Mouse (Mus musculus) embryo, embryonic 10 days (tissue): ENCODE results near the gene Itln1.
A peak's percentile ranks its signal among the peaks of the same experiment; 100 is the strongest.

ENCODE experiments used
- DNase-seq: peaks from one replicate; pipeline ENCODE4 v3.0.0-alpha.2; 2015; ENCODE audit warnings: low spot score

Itln1 gene

DNA sequence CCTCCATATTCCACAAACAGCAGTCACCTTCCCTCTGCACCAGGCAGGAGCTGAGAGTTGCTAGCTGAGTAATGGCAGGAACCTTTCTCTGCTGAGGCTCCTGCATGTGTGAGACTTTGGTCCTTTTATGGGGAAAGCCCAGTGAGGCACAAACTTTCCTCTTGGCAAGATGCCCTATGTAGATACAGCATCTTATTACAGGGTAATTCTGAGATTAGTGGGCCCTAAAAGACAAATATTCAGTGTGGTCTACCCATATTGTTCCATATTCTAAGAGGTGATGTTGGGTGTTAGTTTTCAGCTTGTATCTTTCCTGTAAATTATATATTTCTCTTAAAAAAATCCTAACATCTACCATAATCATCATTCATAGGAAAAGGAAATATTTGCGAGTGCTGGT is at the start of gene Itln1:
Itln1 (minus strand) TSS at position 101 of the 400 bp plus-strand sequence.
- DNase-seq: no peak

DNA sequence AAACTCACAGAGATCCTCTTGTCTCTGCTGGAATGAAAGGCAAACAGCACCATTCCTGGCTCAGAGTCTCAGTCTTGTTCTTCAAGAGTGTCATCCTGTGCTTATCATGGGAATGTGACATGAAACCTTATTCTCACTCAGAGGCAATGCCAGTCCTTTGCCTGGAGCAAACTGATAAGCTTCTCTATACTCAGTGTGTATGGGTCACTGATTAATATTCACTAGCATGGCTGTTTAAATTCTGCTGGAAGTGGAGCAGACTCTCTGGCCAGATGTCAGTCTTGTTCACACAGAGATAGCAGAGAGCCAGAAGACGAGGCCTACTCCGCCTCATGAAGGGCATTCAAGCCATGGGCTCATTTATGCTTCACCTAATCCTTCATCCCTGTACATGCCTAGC is 49.5 kb upstream of the Itln1 start:
- no peak for DNase-seq

DNA sequence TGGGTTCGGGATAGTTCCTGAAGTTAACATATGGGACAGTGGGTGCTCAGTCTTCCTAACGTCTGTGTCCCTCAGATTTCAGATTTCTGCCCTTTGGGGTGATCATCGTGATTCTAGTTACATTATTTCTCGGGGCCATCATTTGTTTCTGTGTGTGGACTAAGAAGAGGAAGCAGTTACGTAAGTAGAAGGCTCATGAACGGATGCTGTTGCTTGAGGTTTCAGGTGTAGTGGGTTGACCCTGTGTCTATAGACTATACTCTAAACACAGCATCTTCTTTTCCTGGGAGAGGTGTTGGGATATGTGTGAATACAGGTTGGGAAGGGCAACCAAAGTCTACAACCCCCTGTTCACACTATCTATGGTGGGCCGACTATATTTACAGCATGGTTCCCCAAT is 42.1 kb upstream of the Itln1 start:
- no peak for DNase-seq

- DNase-seq: no peak
Measured at GRCm38 (mm10) chr1:171568436-171568835, 33.3 kb upstream of the Itln1 start.

- DNase-seq: peak; percentile 60
Measured at GRCm38 (mm10) chr1:171566777-171567176, 31.7 kb upstream of the Itln1 start.

- no peak for DNase-seq
Measured at GRCm38 (mm10) chr1:171565888-171566287, 30.8 kb upstream of the Itln1 start.

DNA sequence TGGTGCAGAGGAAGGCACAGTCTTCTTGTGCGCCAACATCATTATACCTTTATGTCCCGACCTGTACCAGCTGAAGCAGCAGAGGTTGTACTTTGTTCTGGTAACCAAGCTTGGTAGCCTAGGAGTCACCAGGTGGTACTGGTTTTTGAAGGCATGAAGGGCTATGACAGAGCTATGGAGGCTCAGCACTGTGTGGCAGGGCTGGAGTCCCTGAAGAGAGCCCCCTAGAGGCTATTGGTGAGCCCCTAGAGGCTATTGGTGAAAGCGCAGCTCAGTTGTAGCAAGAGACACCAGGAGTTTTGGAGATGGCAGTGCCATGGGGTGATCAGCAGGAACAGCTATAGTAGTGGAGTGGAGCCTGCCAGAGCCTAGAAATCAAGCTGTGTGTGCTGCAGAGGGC is 29.2 kb upstream of the Itln1 start:
- DNase-seq: peak; percentile 49

DNA sequence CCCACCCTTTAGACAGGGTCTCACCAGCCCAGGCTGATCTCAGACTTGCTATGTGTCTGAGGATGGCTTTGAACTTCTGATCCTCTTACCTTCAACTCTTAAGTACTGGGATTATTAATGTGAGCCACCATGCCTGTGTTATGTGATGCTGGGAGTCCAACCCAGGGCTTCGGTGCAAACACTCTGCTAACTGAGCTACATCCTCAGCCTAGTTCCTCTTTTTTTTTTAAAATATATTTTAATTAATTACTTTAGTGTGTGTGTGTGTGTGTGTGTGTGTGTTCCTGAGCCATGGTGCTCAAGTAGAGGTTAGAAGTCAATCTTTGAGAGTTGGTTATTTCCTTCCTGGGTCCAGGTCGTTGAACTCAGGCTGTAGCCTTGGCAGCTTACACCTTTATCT is 27.9 kb upstream of the Itln1 start:
- DNase-seq: no peak

- no peak for DNase-seq
Measured at GRCm38 (mm10) chr1:171561639-171562225, 26.6 kb upstream of the Itln1 start.

DNA sequence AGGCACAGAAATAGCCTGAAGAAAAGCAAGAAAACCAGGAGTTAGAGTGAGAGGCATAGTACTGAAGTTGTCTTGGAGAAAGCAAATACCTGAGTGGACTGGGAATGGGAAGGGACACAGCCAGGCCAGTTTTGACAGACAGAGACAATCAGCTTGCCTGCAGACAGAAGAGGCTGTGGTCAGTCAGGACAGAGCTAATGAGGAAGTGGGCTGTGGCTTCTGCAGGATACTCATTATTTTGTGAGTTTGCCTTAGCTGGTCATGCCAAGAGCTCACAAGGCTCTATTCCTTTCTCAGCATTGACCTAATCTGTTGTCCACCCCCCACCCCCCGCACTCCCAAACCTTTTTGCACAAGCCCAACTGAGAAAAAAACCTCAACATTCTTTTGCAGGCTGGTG is 26.1 kb upstream of the Itln1 start:
- no peak for DNase-seq

GRCm38 (mm10) chr1:171560262-171560661 is 25.2 kb upstream of the Itln1 start:
- DNase-seq: no peak

DNA sequence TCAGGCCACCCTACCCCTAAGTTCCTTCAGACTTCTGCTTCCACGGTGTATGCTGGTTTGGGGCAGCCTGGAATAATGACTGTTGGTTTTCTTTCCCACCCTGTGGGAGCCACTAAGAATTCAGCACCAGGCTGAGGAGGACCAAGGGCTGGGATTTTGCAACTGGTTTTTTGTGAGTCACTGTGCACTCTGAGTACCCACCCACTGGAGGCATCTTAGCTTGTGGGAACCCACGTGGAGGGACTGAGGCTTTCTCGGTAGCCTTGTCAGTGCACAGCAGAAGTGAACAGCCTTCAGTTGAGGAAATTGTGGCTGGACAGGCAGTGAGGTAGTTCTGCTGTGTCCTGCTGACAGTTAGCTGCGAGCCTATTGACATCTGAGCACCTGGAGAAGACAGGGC is 23.8 kb upstream of the Itln1 start, which contains the start of gene Cd244a:
Cd244a (plus strand) TSS at position 296 of the 400 bp plus-strand sequence.
- DNase-seq: no peak

DNA sequence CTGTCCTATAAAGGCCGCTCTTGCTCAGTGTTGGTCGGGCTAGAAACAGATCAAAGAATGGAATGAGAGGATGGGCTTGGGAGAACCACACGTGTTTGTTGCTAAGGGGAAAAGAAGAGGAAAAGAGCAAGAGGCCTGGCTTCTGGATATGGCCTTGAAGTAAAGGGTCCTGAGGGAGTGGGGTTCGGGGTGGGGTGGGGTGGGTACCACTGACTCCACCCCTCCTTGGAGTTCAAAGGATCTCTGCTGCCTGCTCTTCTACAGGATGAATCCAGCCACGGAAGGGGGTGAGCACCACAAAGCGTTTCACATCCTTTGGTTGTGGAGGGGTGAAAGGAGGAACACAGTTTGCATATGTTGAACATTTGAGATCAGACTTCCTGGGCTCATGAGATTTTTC is 23.3 kb upstream of the Itln1 start:
- DNase-seq: no peak

DNA sequence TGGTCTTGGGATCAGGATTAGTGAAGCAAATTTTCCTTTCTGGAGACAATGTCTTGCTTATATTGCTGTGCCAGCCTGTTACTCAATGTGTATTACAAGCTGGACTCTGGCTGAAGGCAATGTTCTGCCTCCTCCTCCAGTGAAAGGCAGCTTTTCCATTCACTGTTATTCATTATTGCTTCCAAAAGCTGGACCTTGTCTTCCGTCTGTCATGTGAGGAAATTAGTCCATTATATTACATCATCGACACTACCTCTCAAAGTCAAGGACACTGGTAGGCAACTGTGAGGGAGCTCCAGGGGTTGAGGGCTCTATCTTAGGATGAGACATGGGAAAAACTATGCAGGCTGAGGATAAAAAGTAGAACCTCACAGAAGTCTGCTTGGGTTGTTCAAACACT is 21.3 kb upstream of the Itln1 start:
- DNase-seq: no peak

GRCm38 (mm10) chr1:171553359-171554341 is 18.6 kb upstream of the Itln1 start:
- no peak for DNase-seq

- no peak for DNase-seq
Measured at GRCm38 (mm10) chr1:171552230-171552629, 17.1 kb upstream of the Itln1 start.

- DNase-seq: no peak
Measured at GRCm38 (mm10) chr1:171551326-171551725, 16.2 kb upstream of the Itln1 start.

GRCm38 (mm10) chr1:171540694-171541093 is 5.6 kb upstream of the Itln1 start:
- no peak for DNase-seq

GRCm38 (mm10) chr1:171534557-171534956 is 537 bp downstream of the Itln1 start:
- no peak for DNase-seq

DNA sequence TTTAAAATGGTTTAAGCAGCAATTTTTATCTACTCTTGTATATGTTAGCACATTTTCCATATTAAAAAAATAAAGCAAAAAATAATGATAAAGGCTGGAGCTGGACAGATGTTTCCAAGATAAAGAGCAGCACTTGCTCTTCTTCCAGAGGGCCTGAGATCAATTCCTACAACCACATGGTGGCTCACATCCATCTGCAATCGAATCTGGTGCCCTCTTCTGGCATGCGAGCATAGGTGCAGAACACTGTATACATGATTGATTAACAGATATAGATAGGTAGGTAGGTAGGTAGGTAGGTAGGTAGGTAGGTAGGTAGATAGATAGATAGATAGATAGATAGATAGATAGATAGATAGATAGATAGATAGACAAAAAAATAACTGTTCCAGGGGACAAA is 2.3 kb downstream of the Itln1 start:
- no peak for DNase-seq

GRCm38 (mm10) chr1:171531367-171531766 is 3.7 kb downstream of the Itln1 start:
- DNase-seq: no peak

GRCm38 (mm10) chr1:171515557-171515956 is 19.5 kb downstream of the Itln1 start:
- no peak for DNase-seq

DNA sequence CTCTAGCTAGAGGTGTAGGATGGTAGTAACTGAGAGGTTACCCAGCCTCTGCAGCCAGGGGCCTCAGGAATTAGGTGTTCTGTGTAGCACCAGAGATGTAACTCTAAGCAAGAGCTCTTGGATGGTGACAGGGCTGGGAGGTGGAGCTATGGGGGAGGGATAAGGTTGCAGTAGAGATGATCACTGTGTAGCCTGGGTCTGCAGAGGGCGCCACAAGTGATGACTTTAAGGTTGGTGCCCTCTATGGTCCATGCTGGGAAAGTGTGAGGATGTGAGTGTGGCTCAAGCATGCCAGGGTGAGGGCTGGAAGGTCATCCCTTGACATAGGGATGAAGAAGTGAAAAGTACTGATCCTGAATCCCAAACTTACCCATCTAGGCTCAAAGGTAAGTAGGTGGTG is 20.1 kb downstream of the Itln1 start:
- no peak for DNase-seq
